Mouse (Mus musculus): ENCODE measurements at regions not wholly inside any gene's neighbourhood (a gene's known extent, or its start where the extent isn't known, plus 50 kb on each side); places are given as distances from the start of the nearest gene placed in this dataset.

GRCm38 (mm10) chr1:61175239-61175638, 197.5 kb downstream of the Icos start:
- no peaks in the 10 kb centered on the region for H3K36me3 ChIP-seq (ENCODE audit: control insufficient read depth, insufficient read depth, low read length)
- no peak for ATAC-seq (replicated peaks; ENCODE audit: insufficient number of reproducible peaks, low FRiP score, low TSS enrichment)
- 89% methylated on average over 2 of the region's 2 CpGs for WGBS (ENCODE audit: insufficient replicate concordance)
- no peak overlapping the region for H3K9ac ChIP-seq (ENCODE audit: low read depth, low read length)
- H3K27ac ChIP-seq (ENCODE audit: low read depth, low read length) = no peak overlapping the region
- no peaks in the 10 kb centered on the region for H3K4me1 ChIP-seq (ENCODE audit: control insufficient read depth, insufficient read depth, low read length)
- H3K4me3 ChIP-seq (ENCODE audit: low read depth, low read length) = no peak overlapping the region
- no peaks in the 10 kb centered on the region for H3K27me3 ChIP-seq (ENCODE audit: control insufficient read depth, insufficient read depth, low read length)
- no peaks in the 10 kb centered on the region for H3K9me3 ChIP-seq (replicated peaks; ENCODE audit: control insufficient read depth, low read length)
- H3K4me2 ChIP-seq = no peak overlapping the region

- Histone ChIP-seq H3K4me2 (no peak overlapping the region), H3K27ac (ENCODE audit: low read depth, low read length) (no peak overlapping the region), H3K4me3 (ENCODE audit: low read depth, low read length) (no peak overlapping the region), H3K4me1 (ENCODE audit: control insufficient read depth, insufficient read depth, low read length) (no peaks in the 10 kb centered on the region), H3K36me3 (ENCODE audit: control insufficient read depth, insufficient read depth, low read length) (no peaks in the 10 kb centered on the region), H3K9me3 (replicated peaks; ENCODE audit: control insufficient read depth, low read length) (no peaks in the 10 kb centered on the region), H3K27me3 (ENCODE audit: control insufficient read depth, insufficient read depth, low read length) (no peaks in the 10 kb centered on the region), H3K9ac (ENCODE audit: low read depth, low read length) (no peak overlapping the region)
- WGBS (ENCODE audit: insufficient replicate concordance) = 79% methylated on average over 9 of the region's 9 CpGs
- ATAC-seq (replicated peaks; ENCODE audit: insufficient number of reproducible peaks, low FRiP score, low TSS enrichment) = no peak
Measured at GRCm38 (mm10) chr1:61179461-61179860, 201.7 kb downstream of the Icos start.

GRCm38 (mm10) chr1:61181099-61181821, 203.5 kb downstream of the Icos start:
- Histone ChIP-seq H3K36me3 (ENCODE audit: control insufficient read depth, insufficient read depth, low read length) (no peaks in the 10 kb centered on the region), H3K4me3 (ENCODE audit: low read depth, low read length) (peak overlapping the region; percentile 34), H3K4me1 (ENCODE audit: control insufficient read depth, insufficient read depth, low read length) (no peaks in the 10 kb centered on the region), H3K9me3 (replicated peaks; ENCODE audit: control insufficient read depth, low read length) (no peaks in the 10 kb centered on the region), H3K4me2 (peak overlapping the region; percentile 62), H3K9ac (ENCODE audit: low read depth, low read length) (peak overlapping the region; percentile 56; the same call in 1 of the 2 replicates), H3K27ac (ENCODE audit: low read depth, low read length) (no peak overlapping the region), H3K27me3 (ENCODE audit: control insufficient read depth, insufficient read depth, low read length) (no peaks in the 10 kb centered on the region)
- WGBS (ENCODE audit: insufficient replicate concordance) = 14% methylated on average over 15 of the region's 15 CpGs
- ATAC-seq (replicated peaks; ENCODE audit: insufficient number of reproducible peaks, low FRiP score, low TSS enrichment) = no peak

GRCm38 (mm10) chr1:61187381-61188100, 209.8 kb downstream of the Icos start:
- no peak overlapping the region for H3K4me3 ChIP-seq (ENCODE audit: low read depth, low read length)
- H3K9me3 ChIP-seq (replicated peaks; ENCODE audit: control insufficient read depth, low read length) = no peaks in the 10 kb centered on the region
- no peak for ATAC-seq (replicated peaks; ENCODE audit: insufficient number of reproducible peaks, low FRiP score, low TSS enrichment)
- H3K36me3 ChIP-seq (ENCODE audit: control insufficient read depth, insufficient read depth, low read length) = no peaks in the 10 kb centered on the region
- no peaks in the 10 kb centered on the region for H3K4me1 ChIP-seq (ENCODE audit: control insufficient read depth, insufficient read depth, low read length)
- H3K9ac ChIP-seq (ENCODE audit: low read depth, low read length) = no peak overlapping the region
- H3K27ac ChIP-seq (ENCODE audit: low read depth, low read length) = no peak overlapping the region
- 82% methylated on average over 6 of the region's 6 CpGs for WGBS (ENCODE audit: insufficient replicate concordance)
- no peak overlapping the region for H3K4me2 ChIP-seq
- no peaks in the 10 kb centered on the region for H3K27me3 ChIP-seq (ENCODE audit: control insufficient read depth, insufficient read depth, low read length)

GRCm38 (mm10) chr1:61190921-61191320, 213.2 kb downstream of the Icos start:
- no peak overlapping the region for H3K9ac ChIP-seq (ENCODE audit: low read depth, low read length)
- H3K4me3 ChIP-seq (ENCODE audit: low read depth, low read length) = no peak overlapping the region
- no peaks in the 10 kb centered on the region for H3K36me3 ChIP-seq (ENCODE audit: control insufficient read depth, insufficient read depth, low read length)
- H3K9me3 ChIP-seq (replicated peaks; ENCODE audit: control insufficient read depth, low read length) = no peaks in the 10 kb centered on the region
- no peaks in the 10 kb centered on the region for H3K27me3 ChIP-seq (ENCODE audit: control insufficient read depth, insufficient read depth, low read length)
- WGBS (ENCODE audit: insufficient replicate concordance) = 75% methylated on average over 3 of the region's 3 CpGs
- ATAC-seq (replicated peaks; ENCODE audit: insufficient number of reproducible peaks, low FRiP score, low TSS enrichment) = no peak
- no peak overlapping the region for H3K27ac ChIP-seq (ENCODE audit: low read depth, low read length)
- H3K4me2 ChIP-seq = no peak overlapping the region
- no peaks in the 10 kb centered on the region for H3K4me1 ChIP-seq (ENCODE audit: control insufficient read depth, insufficient read depth, low read length)

GRCm38 (mm10) chr1:61198549-61199062, 220.9 kb downstream of the Icos start:
- Histone ChIP-seq H3K4me2 (no peak overlapping the region), H3K27ac (ENCODE audit: low read depth, low read length) (no peak overlapping the region), H3K9me3 (replicated peaks; ENCODE audit: control insufficient read depth, low read length) (no peaks in the 10 kb centered on the region), H3K9ac (ENCODE audit: low read depth, low read length) (no peak overlapping the region), H3K36me3 (ENCODE audit: control insufficient read depth, insufficient read depth, low read length) (no peaks in the 10 kb centered on the region), H3K27me3 (ENCODE audit: control insufficient read depth, insufficient read depth, low read length) (no peaks in the 10 kb centered on the region), H3K4me1 (ENCODE audit: control insufficient read depth, insufficient read depth, low read length) (no peaks in the 10 kb centered on the region), H3K4me3 (ENCODE audit: low read depth, low read length) (no peak overlapping the region)
- ATAC-seq (replicated peaks; ENCODE audit: insufficient number of reproducible peaks, low FRiP score, low TSS enrichment) = no peak
- WGBS (ENCODE audit: insufficient replicate concordance) = 81% methylated on average over 3 of the region's 3 CpGs

- H3K9me3 ChIP-seq (replicated peaks; ENCODE audit: control insufficient read depth, low read length) = no peaks in the 10 kb centered on the region
- ATAC-seq (replicated peaks; ENCODE audit: insufficient number of reproducible peaks, low FRiP score, low TSS enrichment) = no peak
- H3K4me2 ChIP-seq = no peak overlapping the region
- H3K4me1 ChIP-seq (ENCODE audit: control insufficient read depth, insufficient read depth, low read length) = no peaks in the 10 kb centered on the region
- no peaks in the 10 kb centered on the region for H3K27me3 ChIP-seq (ENCODE audit: control insufficient read depth, insufficient read depth, low read length)
- 63% methylated on average over 2 of the region's 2 CpGs for WGBS (ENCODE audit: insufficient replicate concordance)
- H3K9ac ChIP-seq (ENCODE audit: low read depth, low read length) = no peak overlapping the region
- H3K27ac ChIP-seq (ENCODE audit: low read depth, low read length) = no peak overlapping the region
- H3K4me3 ChIP-seq (ENCODE audit: low read depth, low read length) = no peak overlapping the region
- H3K36me3 ChIP-seq (ENCODE audit: control insufficient read depth, insufficient read depth, low read length) = no peaks in the 10 kb centered on the region
Measured at GRCm38 (mm10) chr1:61201006-61201405, 223.3 kb downstream of the Icos start.

- ATAC-seq (replicated peaks; ENCODE audit: insufficient number of reproducible peaks, low FRiP score, low TSS enrichment) = no peak
- H3K27me3 ChIP-seq (ENCODE audit: control insufficient read depth, insufficient read depth, low read length) = no peaks in the 10 kb centered on the region
- WGBS (ENCODE audit: insufficient replicate concordance) = 60% methylated on average over 3 of the region's 3 CpGs
Measured at GRCm38 (mm10) chr1:61202079-61202478, 224.4 kb downstream of the Icos start.

More at GRCm38 (mm10) chr1:61202079-61202478, 224.4 kb downstream of the Icos start:
- Histone ChIP-seq H3K36me3 (ENCODE audit: control insufficient read depth, insufficient read depth, low read length) (no peaks in the 10 kb centered on the region), H3K4me2 (no peak overlapping the region), H3K9me3 (replicated peaks; ENCODE audit: control insufficient read depth, low read length) (no peaks in the 10 kb centered on the region), H3K4me1 (ENCODE audit: control insufficient read depth, insufficient read depth, low read length) (no peaks in the 10 kb centered on the region), H3K9ac (ENCODE audit: low read depth, low read length) (no peak overlapping the region), H3K27ac (ENCODE audit: low read depth, low read length) (no peak overlapping the region), H3K4me3 (ENCODE audit: low read depth, low read length) (no peak overlapping the region)
